Mouse (Mus musculus) bone marrow, adult 2 months (tissue): ENCODE results near the gene Sox13.

Source experiments
- CTCF ChIP-seq: fragments of 200-500 bp; IDR thresholded peaks from 2 replicates; pipeline ENCODE4 v1.5.1; 2011; ENCODE audit warnings: low read length, control low read depth; ENCODE audit not compliant: control insufficient read depth, insufficient read depth
- POLR2A ChIP-seq: fragments of 200-500 bp; IDR thresholded peaks from 2 replicates; pipeline ENCODE4 v1.6.1; 2011; ENCODE audit warnings: low read depth, mild to moderate bottlenecking, control low read depth, low read length, borderline replicate concordance; ENCODE audit not compliant: control insufficient read depth

DNA sequence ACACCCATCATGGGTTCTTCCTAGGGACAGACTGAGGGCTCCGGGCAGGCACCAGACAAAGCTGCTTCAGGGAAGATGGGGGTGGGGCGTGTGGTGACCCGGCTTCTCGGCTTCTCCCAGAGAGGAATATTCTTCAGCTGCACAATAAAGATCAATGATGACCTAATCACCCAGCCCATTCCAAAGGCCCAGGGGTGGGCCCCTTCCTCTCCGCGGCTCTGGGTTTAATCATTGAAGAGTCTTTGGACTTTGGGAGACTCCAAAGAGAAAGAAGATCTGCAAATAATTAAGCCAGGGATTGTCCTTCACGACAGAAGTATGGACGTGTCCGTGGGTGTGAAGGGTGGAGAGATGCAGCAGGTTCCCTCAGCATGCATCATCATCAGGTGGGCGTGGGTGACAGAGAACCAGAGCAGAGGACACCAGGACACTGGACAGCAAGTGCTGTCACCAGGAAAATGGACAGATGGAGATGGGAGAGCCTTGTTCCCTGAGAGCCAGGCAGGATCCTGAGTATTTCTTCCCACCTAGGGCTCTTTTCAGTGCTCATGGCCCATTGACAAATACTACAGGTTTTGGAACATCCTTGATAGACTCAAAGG is 28.5 kb upstream of the Sox13 start:
- TF ChIP-seq CTCF, result no peak
- no peak for TF ChIP-seq POLR2A
